Mouse (Mus musculus) lung, postnatal 0 days (tissue): Measurements from ENCODE around the gene Gria1.

Experiments used
- CTCF ChIP-seq: IDR thresholded peaks from 2 replicates; pipeline ENCODE4 v1.5.1; 2016; ENCODE audit warnings: antibody characterized with exemption, mild to moderate bottlenecking
- EP300 ChIP-seq: IDR thresholded peaks from 2 replicates; pipeline ENCODE4 v1.6.1; 2016; ENCODE audit warnings: antibody characterized with exemption, mild to moderate bottlenecking, control low read depth

GRCm38 (mm10) chr11:57184216-57184615, 173.0 kb downstream of the Gria1 start:
- TF ChIP-seq CTCF, result no peak
- no peak for TF ChIP-seq EP300
